Mouse (Mus musculus) hindbrain, embryonic 15.5 days (tissue): ENCODE data around the gene Fam20b. TPM values are rescaled to one million over a fixed set of nuclear protein-coding genes. Genes with fewer than 3 reads are reported as not detected.

ENCODE experiments used
- ATAC-seq: fragments of 200-750 bp; cut with Nextera tagmentation; 2 replicates; pipeline ENCODE4 v1.8.0; 2017; ENCODE audit warnings: low read depth, moderate number of reproducible peaks, moderate TSS enrichment; ENCODE audit not compliant: low FRiP score
- H3K27ac ChIP-seq: fragments of 300-500 bp; sonication (generic); replicated peaks from 2 replicates; pipeline ENCODE4 v1.5.1; 2015; ENCODE audit warnings: mild to moderate bottlenecking, inconsistent platforms
- H3K27me3 ChIP-seq: fragments of 300-500 bp; sonication (generic); 2 replicates; pipeline ENCODE4 v1.6.1; 2015; ENCODE audit warnings: control low read depth, inconsistent platforms
- H3K36me3 ChIP-seq: fragments of 300-500 bp; sonication (generic); 2 replicates; pipeline ENCODE4 v1.6.1; 2015; ENCODE audit warnings: control low read depth, inconsistent platforms
- H3K4me1 ChIP-seq: fragments of 300-500 bp; sonication (generic); replicated peaks from 2 replicates; pipeline ENCODE4 v1.6.1; 2015; ENCODE audit warnings: control low read depth, inconsistent platforms
- H3K4me2 ChIP-seq: fragments of 300-500 bp; sonication (generic); 2 replicates; pipeline ENCODE4 v1.6.1; 2015; ENCODE audit warnings: moderate library complexity, mild to moderate bottlenecking, inconsistent platforms
- H3K4me3 ChIP-seq: fragments of 300-500 bp; sonication (generic); 2 replicates; pipeline ENCODE4 v1.5.1; 2015; ENCODE audit warnings: mild to moderate bottlenecking, inconsistent platforms
- H3K9ac ChIP-seq: fragments of 300-500 bp; sonication (generic); 2 replicates; pipeline ENCODE4 v1.6.1; 2015; ENCODE audit warnings: inconsistent platforms
- H3K9me3 ChIP-seq: fragments of 300-500 bp; sonication (generic); 2 replicates; pipeline ENCODE4 v1.6.1; 2016; ENCODE audit warnings: control low read depth, inconsistent platforms
- WGBS: fragments of 180-500 bp; shearing (Covaris S2); methylation state at CpG from one replicate; pipeline ENCODE4 v1.1.7; 2015; 5-methylcytosine and 5-hydroxymethylcytosine counted together
- polyA plus RNA-seq: library from polyadenylated mRNA; unstranded; fragments of >200 nt; fragmentation: Nextera tagmentation; extraction: Ambion mirVana; gene quantifications from 2 replicates; pipeline ENCODE4 v1.2.1, GENCODE M21; 2015

Fam20b gene
- polyA plus RNA-seq, 1 experiment from 2014 or later = 32.7 TPM

DNA sequence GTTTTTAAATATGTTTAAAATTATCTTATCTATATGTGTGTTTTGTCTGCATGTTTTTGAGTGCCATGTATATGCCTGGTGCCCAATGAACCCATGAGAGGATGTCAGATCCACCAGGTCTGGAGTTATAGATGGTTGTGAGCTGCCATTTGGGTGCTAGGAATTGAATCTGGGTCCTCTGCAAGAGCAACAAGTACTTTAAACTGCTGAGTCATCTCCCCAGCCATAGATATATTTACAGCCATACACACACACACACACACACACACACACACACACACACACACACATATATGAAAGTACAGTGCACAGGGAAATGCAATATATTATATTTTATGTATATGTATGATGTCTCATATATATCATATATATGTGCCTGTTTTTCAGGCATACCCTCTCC lies 30.2 kb upstream of the Fam20b start:
- H3K9ac ChIP-seq = no peak overlapping the region
- H3K27me3 ChIP-seq = no peaks in the 10 kb centered on the region
- H3K4me3 ChIP-seq = no peak overlapping the region
- no peak overlapping the region for H3K4me2 ChIP-seq
- H3K27ac ChIP-seq = no peak overlapping the region
- H3K36me3 ChIP-seq = no peaks in the 10 kb centered on the region
- no peaks in the 10 kb centered on the region for H3K9me3 ChIP-seq
- H3K4me1 ChIP-seq = peaks cover 23% of the 10 kb centered on the region
- no peak for ATAC-seq

DNA sequence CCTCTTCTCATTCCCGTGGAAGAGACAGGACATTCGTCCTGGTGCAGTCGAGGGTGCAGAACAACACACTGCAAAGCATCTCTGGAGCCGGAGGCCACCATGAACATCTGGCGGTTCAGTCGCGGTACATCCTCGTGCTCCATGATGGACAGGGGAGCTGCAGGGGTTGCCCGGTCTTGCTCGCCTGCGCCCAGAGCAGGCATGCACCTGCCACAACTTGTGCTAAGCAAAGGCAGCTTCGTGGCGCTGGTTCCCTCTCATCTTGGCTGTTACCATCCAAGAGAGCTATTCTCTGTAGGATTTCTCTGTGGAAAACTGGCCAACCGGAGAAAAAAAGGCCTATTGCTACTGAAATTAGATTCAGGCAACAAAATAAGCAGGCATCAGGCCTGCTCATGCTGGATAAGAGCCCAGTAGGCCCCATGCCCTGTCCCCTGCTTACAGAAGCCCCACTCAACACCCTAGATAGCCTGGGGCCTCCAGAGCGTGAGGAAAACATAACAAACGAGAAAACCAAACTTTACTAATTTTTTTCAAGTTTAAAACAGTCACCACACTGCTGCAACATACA lies 29.6 kb upstream of the Fam20b start:
- Histone ChIP-seq H3K9ac (no peak overlapping the region), H3K9me3 (no peaks in the 10 kb centered on the region), H3K27ac (0 out of 2 replicates have a peak overlapping the region, but pooled peaks have one; percentile 39), H3K4me3 (no peak overlapping the region), H3K4me2 (no peak overlapping the region), H3K4me1 (peaks cover 19% of the 10 kb centered on the region; the same call in 1 of the 2 replicates), H3K36me3 (no peaks in the 10 kb centered on the region), H3K27me3 (no peaks in the 10 kb centered on the region)
- ATAC-seq = 0 out of 2 replicates have a peak, but pooled peaks have one; percentile 33
- WGBS = 53% methylated on average over 16 of the region's 16 CpGs

DNA sequence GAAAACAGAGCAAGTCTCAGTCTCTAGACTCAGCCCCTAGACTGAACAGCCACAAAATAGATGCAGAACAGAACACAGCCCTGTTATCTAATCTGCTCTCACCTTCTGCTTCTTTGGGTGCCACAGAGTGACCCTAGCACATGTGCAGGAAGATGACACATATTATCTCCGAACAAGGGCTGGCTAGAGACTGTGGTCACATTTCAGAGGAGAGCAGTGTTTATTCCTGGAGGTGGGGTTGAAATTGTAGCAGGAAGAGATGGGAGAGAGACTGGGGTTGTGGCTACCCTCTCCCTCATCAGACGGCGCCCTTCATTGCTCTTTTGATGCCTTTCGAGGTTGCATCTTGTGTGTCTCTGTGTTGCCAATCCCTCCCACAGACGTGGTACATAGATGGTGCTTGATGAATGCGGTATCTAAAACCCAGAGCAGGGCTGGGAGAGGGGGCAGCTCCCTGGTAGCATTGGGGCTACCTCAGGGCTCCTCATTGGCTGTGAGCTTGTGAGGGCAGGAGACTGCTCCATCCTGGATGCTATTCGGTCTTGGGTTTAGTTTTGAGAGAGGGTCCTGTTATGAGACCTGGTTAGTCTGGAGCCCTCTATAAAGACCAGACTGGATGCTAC lies 26.4 kb upstream of the Fam20b start:
- Histone ChIP-seq H3K27ac (no peak overlapping the region), H3K36me3 (no peaks in the 10 kb centered on the region), H3K9me3 (no peaks in the 10 kb centered on the region), H3K4me3 (no peak overlapping the region), H3K27me3 (no peaks in the 10 kb centered on the region), H3K4me2 (no peak overlapping the region), H3K9ac (no peak overlapping the region), H3K4me1 (0 out of 2 replicates have a peak, but pooled peaks cover 6% of the 10 kb centered on the region)
- WGBS = 82% methylated on average over 7 of the region's 7 CpGs
- ATAC-seq = no peak

DNA sequence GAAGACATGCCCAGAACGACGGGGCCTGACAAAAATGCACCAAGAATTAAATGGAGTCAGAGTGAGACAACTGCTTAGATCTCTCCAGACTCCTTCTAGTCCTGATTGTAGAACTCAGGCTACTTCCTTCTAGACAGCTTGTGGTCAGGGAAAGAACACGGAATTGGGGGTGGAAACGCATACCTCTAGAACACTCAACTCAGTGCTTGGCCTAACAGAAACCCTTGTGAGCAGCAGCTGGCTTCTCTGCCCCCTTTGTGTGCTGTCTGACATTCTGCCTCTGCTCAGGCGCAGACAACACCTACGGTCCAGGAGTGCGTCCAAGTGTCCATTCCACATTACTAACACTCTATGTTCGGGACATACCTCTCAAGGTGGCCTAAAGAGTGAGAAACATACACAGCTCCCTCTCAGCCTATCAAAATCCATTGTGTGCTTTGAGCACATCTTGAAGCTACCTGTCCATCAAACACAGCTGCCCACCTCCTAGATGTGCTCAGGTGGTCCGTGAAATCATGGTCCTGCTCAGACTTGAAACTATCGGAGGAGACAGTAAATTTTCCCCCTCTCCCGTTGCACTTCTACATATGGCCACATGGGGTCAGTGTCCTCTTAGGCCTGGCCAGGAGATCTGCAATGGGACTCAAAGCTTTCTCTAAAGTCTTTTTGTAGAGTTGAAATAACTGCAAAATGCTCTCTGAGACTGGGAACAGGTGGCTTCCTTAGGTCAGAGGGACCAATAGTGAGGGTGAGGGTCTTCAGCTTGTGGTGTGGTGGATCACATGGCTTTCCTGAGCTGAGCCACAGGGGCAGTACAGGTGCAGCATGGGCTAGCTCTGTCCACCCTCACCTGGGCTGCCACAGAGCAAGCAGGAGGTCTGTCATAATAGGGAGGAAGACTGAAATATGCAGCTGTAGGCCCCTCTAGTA lies 22.9 kb upstream of the Fam20b start:
- H3K36me3 ChIP-seq = no peaks in the 10 kb centered on the region
- no peak overlapping the region for H3K9ac ChIP-seq
- H3K27ac ChIP-seq = no peak overlapping the region
- H3K4me3 ChIP-seq = no peak overlapping the region
- no peaks in the 10 kb centered on the region for H3K4me1 ChIP-seq
- no peak overlapping the region for H3K4me2 ChIP-seq
- peak; percentile 49 for ATAC-seq
- 65% methylated on average over 11 of the region's 11 CpGs for WGBS
- no peaks in the 10 kb centered on the region for H3K9me3 ChIP-seq
- no peaks in the 10 kb centered on the region for H3K27me3 ChIP-seq

DNA sequence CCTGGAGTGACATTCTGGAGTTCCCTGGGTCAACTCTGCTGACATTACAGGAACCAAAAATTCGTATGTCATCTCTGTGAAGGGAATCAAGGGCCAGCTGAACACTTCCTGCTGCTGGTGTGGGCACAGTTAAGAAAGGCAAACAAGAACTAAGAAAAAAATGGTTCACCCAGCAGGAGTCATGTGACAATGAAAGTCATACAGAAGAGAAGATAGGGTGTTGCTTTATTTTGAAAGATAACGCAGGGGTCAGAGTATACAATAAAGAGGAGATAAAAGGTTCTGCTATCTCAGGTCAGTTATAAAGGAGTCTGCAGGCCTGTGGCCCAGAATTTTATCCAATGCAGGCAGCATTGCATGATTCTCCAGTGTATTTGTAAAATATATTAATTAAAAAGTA lies 16.9 kb upstream of the Fam20b start:
- Histone ChIP-seq H3K27me3 (no peaks in the 10 kb centered on the region), H3K36me3 (no peaks in the 10 kb centered on the region), H3K9ac (no peak overlapping the region), H3K4me1 (no peaks in the 10 kb centered on the region), H3K27ac (no peak overlapping the region), H3K4me3 (no peak overlapping the region), H3K9me3 (no peaks in the 10 kb centered on the region), H3K4me2 (no peak overlapping the region)
- WGBS = 79% methylated on average over 2 of the region's 2 CpGs
- ATAC-seq = no peak

DNA sequence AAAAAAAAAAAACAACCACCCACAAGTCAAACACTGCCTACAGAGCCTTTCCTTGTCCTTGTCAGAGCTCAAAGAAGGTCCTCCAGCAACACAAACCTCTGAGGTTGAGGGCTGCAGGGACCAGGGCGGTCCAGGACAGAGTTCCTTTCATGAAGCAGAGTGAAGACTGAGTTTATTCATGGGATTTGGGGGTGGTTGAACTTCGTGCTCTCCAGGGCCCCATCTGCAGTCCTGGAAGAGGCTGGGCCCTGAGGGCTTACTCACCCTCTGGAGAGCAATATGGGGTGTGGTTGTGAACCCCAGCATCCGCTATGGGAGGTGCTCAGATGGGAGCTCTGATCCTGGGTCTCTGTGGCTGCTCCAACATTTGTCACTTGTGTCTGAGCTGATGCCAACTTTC lies 15.1 kb upstream of the Fam20b start:
- whole genome bisulfite sequencing = 73% methylated on average over 3 of the region's 3 CpGs

DNA sequence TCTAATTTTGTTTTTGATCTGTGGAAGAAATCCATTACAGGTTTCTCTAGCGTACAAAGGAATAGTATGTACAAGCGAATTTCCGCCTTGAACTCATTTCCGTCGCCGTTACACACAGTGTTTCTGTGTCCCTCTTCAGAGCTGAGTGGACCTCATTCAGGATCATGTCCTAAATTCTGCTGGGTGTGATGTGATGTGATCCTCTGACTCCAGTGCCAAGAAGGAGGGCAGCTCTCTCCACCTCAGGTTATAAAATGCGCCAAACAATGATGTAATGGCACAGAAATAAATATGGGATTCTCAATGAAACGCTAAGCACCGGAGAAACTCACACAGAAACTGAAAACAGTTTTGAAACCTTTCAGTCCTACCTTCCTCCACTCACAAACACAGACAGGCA lies 14.7 kb upstream of the Fam20b start:
- Histone ChIP-seq H3K36me3 (no peaks in the 10 kb centered on the region), H3K4me1 (no peaks in the 10 kb centered on the region), H3K4me2 (no peak overlapping the region), H3K9me3 (no peaks in the 10 kb centered on the region), H3K9ac (no peak overlapping the region), H3K4me3 (no peak overlapping the region), H3K27ac (no peak overlapping the region), H3K27me3 (no peaks in the 10 kb centered on the region)
- no peak for ATAC-seq
- WGBS = 92% methylated on average over 9 of the region's 9 CpGs

More for the DNA sequence above, 15.1 kb upstream of the Fam20b start:
- Histone ChIP-seq H3K36me3 (no peaks in the 10 kb centered on the region), H3K27me3 (no peaks in the 10 kb centered on the region), H3K9ac (no peak overlapping the region), H3K27ac (no peak overlapping the region), H3K4me3 (no peak overlapping the region), H3K4me2 (no peak overlapping the region), H3K4me1 (no peaks in the 10 kb centered on the region), H3K9me3 (no peaks in the 10 kb centered on the region)
- ATAC-seq = no peak

DNA sequence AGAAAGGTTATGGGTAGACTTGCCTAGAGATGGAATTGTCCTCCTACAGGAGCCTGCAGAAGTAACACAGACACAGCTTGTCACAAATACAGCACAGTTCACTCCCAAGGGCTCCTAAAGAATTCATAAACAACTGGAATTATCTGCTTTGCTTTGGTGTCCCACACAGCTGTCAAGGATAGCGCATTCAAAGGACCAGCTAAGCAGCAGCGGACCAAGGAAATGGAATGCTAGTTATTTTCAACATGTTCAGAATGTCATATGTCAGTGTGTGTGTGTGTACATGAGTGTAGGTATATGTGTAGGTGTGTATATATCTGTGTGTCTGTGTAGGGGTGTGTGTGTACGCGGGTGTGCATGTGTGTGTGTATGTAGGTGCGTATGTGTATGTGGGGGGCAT lies 14.1 kb upstream of the Fam20b start:
- Histone ChIP-seq H3K27me3 (no peaks in the 10 kb centered on the region), H3K4me3 (no peak overlapping the region), H3K9ac (no peak overlapping the region), H3K4me2 (no peak overlapping the region), H3K4me1 (no peaks in the 10 kb centered on the region), H3K36me3 (no peaks in the 10 kb centered on the region), H3K27ac (no peak overlapping the region), H3K9me3 (no peaks in the 10 kb centered on the region)
- 95% methylated on average over 5 of the region's 5 CpGs for WGBS
- no peak for ATAC-seq

DNA sequence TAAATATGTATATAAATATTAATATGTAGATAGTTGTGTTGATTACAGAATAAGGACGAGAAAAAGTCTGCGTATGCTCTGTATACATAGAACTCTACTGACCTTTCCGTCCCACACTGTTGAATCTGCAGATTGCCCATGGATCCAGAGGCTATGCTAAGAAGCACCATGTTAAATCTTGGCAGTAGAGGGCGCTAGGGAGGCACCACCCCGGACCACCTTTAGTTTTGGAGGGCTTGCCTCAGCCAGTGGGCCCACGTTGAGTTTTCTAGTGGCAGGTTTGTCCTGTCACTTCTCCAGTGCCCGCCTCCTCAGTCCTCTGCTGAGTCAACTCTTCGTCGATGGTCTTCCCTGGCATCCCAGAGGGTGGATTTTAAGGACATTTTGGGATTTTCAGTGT lies 11.9 kb upstream of the Fam20b start:
- no peaks in the 10 kb centered on the region for H3K36me3 ChIP-seq
- no peaks in the 10 kb centered on the region for H3K27me3 ChIP-seq
- H3K4me1 ChIP-seq = no peaks in the 10 kb centered on the region
- no peak overlapping the region for H3K9ac ChIP-seq
- H3K27ac ChIP-seq = no peak overlapping the region
- ATAC-seq = no peak
- no peak overlapping the region for H3K4me3 ChIP-seq
- 66% methylated on average over 9 of the region's 9 CpGs for WGBS
- no peaks in the 10 kb centered on the region for H3K9me3 ChIP-seq
- no peak overlapping the region for H3K4me2 ChIP-seq

DNA sequence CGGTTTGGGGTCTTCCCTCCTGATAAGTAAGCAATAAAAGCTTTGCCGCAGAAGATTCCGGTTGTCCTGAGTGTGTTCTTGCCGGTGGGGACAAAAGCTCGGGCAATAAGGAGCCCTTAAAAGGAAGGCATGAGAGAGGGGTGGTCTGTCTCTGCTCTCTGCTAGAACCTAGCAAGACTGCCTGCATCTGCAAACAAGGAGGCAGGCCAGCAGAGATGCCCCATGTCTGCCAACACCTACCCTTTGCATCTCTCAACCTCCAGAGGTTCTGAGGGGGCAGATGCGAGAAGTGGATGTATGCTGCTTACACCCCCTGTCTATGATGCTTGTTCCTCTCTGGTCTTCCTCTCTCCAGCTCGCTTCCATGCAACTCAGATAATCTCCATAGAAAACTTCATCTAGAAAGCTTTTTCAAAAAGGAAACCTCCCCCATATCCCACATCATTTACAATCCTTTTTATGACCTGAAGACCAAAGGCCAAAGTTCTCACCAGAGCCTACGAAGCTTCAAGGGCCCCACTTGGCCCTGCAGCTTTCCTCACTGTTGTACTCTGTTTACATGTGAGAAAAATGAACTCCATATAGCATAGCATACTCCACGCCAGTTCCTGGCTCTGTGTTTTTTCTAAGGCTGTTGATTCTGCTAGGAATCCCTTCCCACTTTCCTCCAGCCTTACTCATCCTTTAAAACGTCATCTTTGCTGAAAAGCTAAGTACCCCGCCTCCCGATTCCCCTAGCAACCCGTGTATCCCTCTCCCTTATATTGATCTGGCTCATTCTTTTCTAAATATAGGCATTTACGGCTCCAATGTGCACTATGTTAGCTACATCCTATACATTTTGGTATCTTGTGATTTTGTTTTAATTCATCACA lies 8.6 kb upstream of the Fam20b start:
- Histone ChIP-seq H3K9ac (no peak overlapping the region), H3K4me3 (no peak overlapping the region), H3K9me3 (no peaks in the 10 kb centered on the region), H3K4me1 (no peaks in the 10 kb centered on the region), H3K36me3 (no peaks in the 10 kb centered on the region), H3K27me3 (no peaks in the 10 kb centered on the region), H3K4me2 (no peak overlapping the region), H3K27ac (no peak overlapping the region)
- WGBS = 86% methylated on average over 14 of the region's 14 CpGs
- no peak for ATAC-seq

DNA sequence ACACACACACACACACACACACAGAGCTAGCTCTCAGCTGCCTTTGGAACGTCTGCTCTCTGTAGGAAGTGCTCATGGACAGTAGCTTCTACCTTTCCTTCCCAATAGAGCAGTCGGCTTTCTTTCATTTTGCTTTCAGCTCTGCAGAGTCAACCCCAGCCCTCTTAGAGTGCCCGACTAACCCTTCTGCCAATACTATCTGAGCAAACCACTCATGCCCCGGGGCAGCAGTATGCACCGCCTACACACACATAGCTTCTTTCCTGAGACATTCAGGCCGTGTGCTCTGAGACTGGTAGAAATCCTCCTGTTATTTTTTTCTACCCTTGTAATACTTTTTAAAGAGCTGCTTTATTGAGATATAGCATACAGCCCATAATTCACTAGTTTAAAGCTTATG lies 3.2 kb upstream of the Fam20b start:
- H3K4me1 ChIP-seq = peaks cover 11% of the 10 kb centered on the region
- no peak overlapping the region for H3K27ac ChIP-seq
- H3K4me3 ChIP-seq = no peak overlapping the region
- no peaks in the 10 kb centered on the region for H3K36me3 ChIP-seq
- 61% methylated on average over 6 of the region's 6 CpGs for WGBS
- H3K9ac ChIP-seq = no peak overlapping the region
- H3K4me2 ChIP-seq = no peak overlapping the region
- no peak for ATAC-seq
- H3K9me3 ChIP-seq = no peaks in the 10 kb centered on the region
- H3K27me3 ChIP-seq = no peaks in the 10 kb centered on the region
